Mouse (Mus musculus) liver, embryonic 16.5 days (tissue): ENCODE data around the gene Rpgrip1l. TPM values are rescaled to one million over a fixed set of nuclear protein-coding genes. Genes with fewer than 3 reads are reported as not detected.
A peak's percentile ranks its signal among the peaks of the same experiment; 100 is the strongest.

Experiments used
- ATAC-seq: fragments of 200-750 bp; cut with Nextera tagmentation; 2 replicates; pipeline ENCODE4 v1.8.0; 2017; ENCODE audit warnings: low read depth, mild to moderate bottlenecking, moderate number of reproducible peaks, moderate library complexity
- H3K27ac ChIP-seq: fragments of 300-500 bp; sonication (generic); 2 replicates; pipeline ENCODE4 v1.5.1; 2014; ENCODE audit warnings: mild to moderate bottlenecking, low read length
- H3K27me3 ChIP-seq: fragments of 300-500 bp; sonication (generic); 2 replicates; pipeline ENCODE4 v1.6.1; 2014; ENCODE audit warnings: low read depth, low read length, mixed read lengths; ENCODE audit not compliant: control insufficient read depth, insufficient read depth
- H3K36me3 ChIP-seq: fragments of 300-500 bp; sonication (generic); 2 replicates; pipeline ENCODE4 v1.6.1; 2014; ENCODE audit warnings: mild to moderate bottlenecking; ENCODE audit not compliant: control insufficient read depth, insufficient read depth
- H3K4me1 ChIP-seq: fragments of 300-500 bp; sonication (generic); 2 replicates; pipeline ENCODE4 v1.6.1; 2014; ENCODE audit warnings: low read depth, low read length, mixed read lengths; ENCODE audit not compliant: control insufficient read depth
- H3K4me2 ChIP-seq: fragments of 300-500 bp; sonication (generic); 2 replicates; pipeline ENCODE4 v1.6.1; 2014; ENCODE audit warnings: low read depth, low read length, mixed read lengths
- H3K4me3 ChIP-seq: fragments of 300-500 bp; sonication (generic); 2 replicates; pipeline ENCODE4 v1.5.1; 2014; ENCODE audit warnings: low read depth, mild to moderate bottlenecking, low read length
- H3K9ac ChIP-seq: fragments of 300-500 bp; sonication (generic); 2 replicates; pipeline ENCODE4 v1.6.1; 2014; ENCODE audit warnings: low read depth, low read length
- H3K9me3 ChIP-seq: fragments of 300-500 bp; sonication (generic); replicated peaks from 2 replicates; pipeline ENCODE4 v1.6.1; 2016; ENCODE audit warnings: low read length; ENCODE audit not compliant: control insufficient read depth
- WGBS: fragments of 180-500 bp; shearing (Covaris S2); extraction: QIAGEN DNeasy Blood & Tissue Kit; methylation state at CpG from one replicate; pipeline ENCODE4 v1.1.7; 2014; ENCODE audit not compliant: insufficient replicate concordance; 5-methylcytosine and 5-hydroxymethylcytosine counted together
- polyA plus RNA-seq: library from polyadenylated mRNA; unstranded; fragments of >200 nt; fragmentation: Nextera tagmentation; extraction: Ambion mirVana; gene quantifications from 2 replicates; pipeline ENCODE4 v1.2.1, GENCODE M21; 2015

Rpgrip1l gene
- polyA plus RNA-seq, 1 experiment from 2014 or later, result 2.0 TPM

DNA sequence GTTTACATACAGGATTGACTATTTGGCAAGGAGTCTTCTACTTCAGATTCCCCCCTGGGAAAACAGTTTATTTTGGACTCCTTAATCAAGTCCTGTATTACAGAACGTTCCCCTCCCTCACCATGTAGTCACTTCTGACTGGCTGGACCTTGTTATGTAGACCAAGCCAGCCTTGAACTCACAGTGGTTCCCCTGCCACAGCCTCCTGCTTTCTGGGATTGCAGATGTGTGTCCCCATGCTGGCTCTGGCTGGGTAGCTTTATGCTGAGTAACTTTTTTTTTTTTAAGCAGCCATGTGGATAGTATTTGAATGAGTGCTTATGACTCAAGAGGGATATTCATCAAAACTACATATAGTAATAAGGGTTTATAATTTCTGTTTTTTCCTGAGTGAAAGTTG, 27.7 kb upstream of the Rpgrip1l start:
- H3K36me3 ChIP-seq, result no peaks in the 10 kb centered on the region
- H3K4me1 ChIP-seq, result peaks cover 6% of the 10 kb centered on the region; the same call in 1 of the 2 replicates
- no peaks in the 10 kb centered on the region for H3K9me3 ChIP-seq
- H3K27ac ChIP-seq, result no peak overlapping the region
- ATAC-seq, result no peak
- WGBS, result 56% methylated on average over 1 of the region's 1 CpGs
- H3K4me2 ChIP-seq, result no peak overlapping the region
- H3K9ac ChIP-seq, result no peak overlapping the region
- no peaks in the 10 kb centered on the region for H3K27me3 ChIP-seq
- no peak overlapping the region for H3K4me3 ChIP-seq

DNA sequence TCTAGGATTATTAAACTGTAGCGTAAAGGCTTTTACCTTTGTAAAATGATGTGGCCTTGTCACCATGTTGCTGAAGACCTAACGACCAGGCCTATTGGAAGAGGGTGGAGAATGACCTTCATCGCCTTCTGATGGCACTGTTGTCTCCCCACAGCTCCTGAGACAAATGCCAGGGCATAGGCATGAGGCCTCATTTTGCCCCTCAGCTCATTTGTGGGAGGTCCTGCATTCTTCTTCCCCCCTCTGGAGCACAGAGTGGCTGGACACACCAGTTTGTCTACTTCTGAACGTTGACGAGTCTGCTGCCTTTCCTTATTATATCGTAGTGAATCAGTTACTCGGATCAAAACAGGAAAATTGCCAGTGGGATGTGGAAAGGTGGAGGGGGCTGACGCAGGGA, 26.6 kb upstream of the Rpgrip1l start:
- Histone ChIP-seq H3K9me3 (no peaks in the 10 kb centered on the region), H3K4me3 (no peak overlapping the region), H3K4me2 (no peak overlapping the region), H3K27ac (no peak overlapping the region), H3K36me3 (no peaks in the 10 kb centered on the region), H3K9ac (no peak overlapping the region), H3K27me3 (no peaks in the 10 kb centered on the region), H3K4me1 (peaks cover 6% of the 10 kb centered on the region; the same call in 1 of the 2 replicates)
- WGBS, result 76% methylated on average over 8 of the region's 8 CpGs
- no peak for ATAC-seq

DNA sequence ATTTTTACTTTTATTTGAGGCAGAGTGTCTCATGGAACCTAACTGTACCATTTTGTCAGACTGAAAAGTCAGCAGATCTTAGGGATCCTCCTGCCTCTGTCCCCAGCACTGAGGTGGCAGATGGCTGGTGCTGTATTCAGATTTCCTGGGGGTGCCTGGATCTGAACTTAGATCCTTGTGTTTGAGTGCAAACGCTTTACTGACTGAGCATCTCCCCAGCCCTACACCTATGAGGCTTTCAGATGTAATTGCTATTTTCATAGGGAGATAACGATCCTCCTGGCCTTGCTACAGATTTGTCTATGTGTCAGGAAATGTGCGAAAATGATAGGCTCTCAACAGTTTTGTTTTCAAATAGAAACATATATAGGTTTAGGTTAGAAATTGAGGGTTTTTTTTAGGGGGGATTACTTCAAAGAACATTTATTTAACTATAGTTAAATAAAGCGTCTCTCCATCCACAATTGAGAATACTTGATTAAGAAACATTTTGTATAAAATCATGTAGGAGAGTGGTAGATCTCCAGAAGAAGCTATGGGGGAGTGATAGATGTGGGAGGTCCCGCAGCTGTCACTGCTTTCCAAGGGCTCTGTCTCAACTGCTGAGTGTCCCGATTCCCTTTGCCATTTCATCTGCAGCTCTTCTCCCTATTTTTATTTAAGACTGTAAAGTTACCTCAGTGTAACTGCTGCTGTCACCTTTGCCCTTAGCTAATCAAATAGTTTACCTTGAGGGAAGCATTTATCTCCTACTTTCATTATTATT, 25.5 kb upstream of the Rpgrip1l start:
- ATAC-seq, result no peak
- Histone ChIP-seq H3K9ac (no peak overlapping the region), H3K36me3 (no peaks in the 10 kb centered on the region), H3K27ac (no peak overlapping the region), H3K4me3 (no peak overlapping the region), H3K4me1 (peaks cover 6% of the 10 kb centered on the region; the same call in 1 of the 2 replicates), H3K9me3 (no peaks in the 10 kb centered on the region), H3K4me2 (no peak overlapping the region), H3K27me3 (no peaks in the 10 kb centered on the region)
- WGBS, result 68% methylated on average over 6 of the region's 6 CpGs

- H3K9ac ChIP-seq, result no peak overlapping the region
Observed at GRCm38 (mm10) chr8:91329461-91329850, 16.4 kb upstream of the Rpgrip1l start.

DNA sequence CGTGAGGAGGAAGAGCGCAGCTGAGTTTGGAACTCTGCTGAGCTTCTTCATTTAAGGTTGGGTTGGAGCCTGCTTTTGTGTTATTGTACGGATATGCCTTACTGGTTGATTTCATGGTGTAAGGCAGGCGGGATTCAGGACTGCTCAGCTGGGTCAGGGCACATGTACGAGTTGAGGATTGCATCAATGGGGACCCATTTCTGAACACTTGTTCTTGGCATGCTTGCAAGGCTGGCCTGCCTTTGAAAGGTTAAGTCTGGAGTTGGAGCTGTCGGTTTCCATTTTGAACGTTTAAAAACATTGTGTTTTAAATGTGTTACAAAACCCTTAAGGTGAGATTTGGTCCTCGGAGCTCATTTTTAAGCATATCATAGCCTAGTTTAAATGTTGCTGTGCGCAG, 16.0 kb upstream of the Rpgrip1l start:
- no peak overlapping the region for H3K4me2 ChIP-seq
- no peak overlapping the region for H3K4me3 ChIP-seq
- no peaks in the 10 kb centered on the region for H3K27me3 ChIP-seq
- no peaks in the 10 kb centered on the region for H3K9me3 ChIP-seq
- no peak for ATAC-seq
- H3K4me1 ChIP-seq, result no peaks in the 10 kb centered on the region; the same call in 1 of the 2 replicates
- no peaks in the 10 kb centered on the region for H3K36me3 ChIP-seq
- no peak overlapping the region for H3K9ac ChIP-seq
- WGBS, result 65% methylated on average over 9 of the region's 9 CpGs
- peak overlapping the region; percentile 50 for H3K27ac ChIP-seq

More at GRCm38 (mm10) chr8:91329461-91329850, 16.4 kb upstream of the Rpgrip1l start:
- no peaks in the 10 kb centered on the region for H3K27me3 ChIP-seq
- no peak overlapping the region for H3K4me2 ChIP-seq
- H3K4me1 ChIP-seq, result no peaks in the 10 kb centered on the region; the same call in 1 of the 2 replicates
- no peak for ATAC-seq
- no peaks in the 10 kb centered on the region for H3K36me3 ChIP-seq
- H3K4me3 ChIP-seq, result no peak overlapping the region
- no peaks in the 10 kb centered on the region for H3K9me3 ChIP-seq
- 50% methylated on average over 6 of the region's 6 CpGs for WGBS
- peak overlapping the region; percentile 50 for H3K27ac ChIP-seq

- no peak overlapping the region for H3K27ac ChIP-seq
- H3K27me3 ChIP-seq, result no peaks in the 10 kb centered on the region
- 70% methylated on average over 11 of the region's 11 CpGs for WGBS
- no peaks in the 10 kb centered on the region; the same call in 1 of the 2 replicates for H3K4me1 ChIP-seq
- no peak overlapping the region for H3K4me2 ChIP-seq
- no peak for ATAC-seq
- H3K4me3 ChIP-seq, result no peak overlapping the region
- no peak overlapping the region for H3K9ac ChIP-seq
- H3K9me3 ChIP-seq, result no peaks in the 10 kb centered on the region
- no peaks in the 10 kb centered on the region for H3K36me3 ChIP-seq
Observed at GRCm38 (mm10) chr8:91327471-91328205, 14.6 kb upstream of the Rpgrip1l start.

GRCm38 (mm10) chr8:91326946-91327345, 13.9 kb upstream of the Rpgrip1l start:
- WGBS, result 81% methylated on average over 6 of the region's 6 CpGs
- ATAC-seq, result no peak
- Histone ChIP-seq H3K9ac (no peak overlapping the region), H3K9me3 (no peaks in the 10 kb centered on the region), H3K27me3 (no peaks in the 10 kb centered on the region), H3K4me1 (no peaks in the 10 kb centered on the region; the same call in 1 of the 2 replicates), H3K36me3 (no peaks in the 10 kb centered on the region), H3K4me3 (no peak overlapping the region), H3K4me2 (no peak overlapping the region), H3K27ac (no peak overlapping the region)

DNA sequence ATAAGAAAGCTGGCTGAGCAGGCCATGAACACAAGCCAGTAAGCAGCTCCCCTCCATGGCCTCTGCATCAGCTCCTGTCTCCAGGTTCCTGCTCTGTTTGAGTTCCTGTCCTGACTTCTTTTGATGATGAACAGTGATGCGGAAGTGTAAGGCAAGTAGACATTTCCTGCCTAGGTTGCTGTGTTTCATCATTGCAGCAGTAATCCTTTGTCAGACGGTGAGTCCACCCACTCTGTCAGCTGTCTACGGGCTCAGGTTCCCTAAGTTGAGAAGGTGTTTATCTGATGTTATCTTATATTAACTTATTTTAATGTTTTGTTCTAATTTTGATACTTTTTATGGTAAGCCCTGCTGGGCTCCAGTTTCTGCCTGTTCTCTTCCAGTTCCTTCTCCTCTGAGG, 13.0 kb upstream of the Rpgrip1l start:
- Histone ChIP-seq H3K9ac (no peak overlapping the region), H3K4me2 (no peak overlapping the region), H3K27ac (no peak overlapping the region), H3K9me3 (no peaks in the 10 kb centered on the region), H3K4me3 (no peak overlapping the region), H3K27me3 (no peaks in the 10 kb centered on the region), H3K36me3 (no peaks in the 10 kb centered on the region), H3K4me1 (no peaks in the 10 kb centered on the region; the same call in 1 of the 2 replicates)
- 44% methylated on average over 3 of the region's 3 CpGs for WGBS
- ATAC-seq, result no peak

DNA sequence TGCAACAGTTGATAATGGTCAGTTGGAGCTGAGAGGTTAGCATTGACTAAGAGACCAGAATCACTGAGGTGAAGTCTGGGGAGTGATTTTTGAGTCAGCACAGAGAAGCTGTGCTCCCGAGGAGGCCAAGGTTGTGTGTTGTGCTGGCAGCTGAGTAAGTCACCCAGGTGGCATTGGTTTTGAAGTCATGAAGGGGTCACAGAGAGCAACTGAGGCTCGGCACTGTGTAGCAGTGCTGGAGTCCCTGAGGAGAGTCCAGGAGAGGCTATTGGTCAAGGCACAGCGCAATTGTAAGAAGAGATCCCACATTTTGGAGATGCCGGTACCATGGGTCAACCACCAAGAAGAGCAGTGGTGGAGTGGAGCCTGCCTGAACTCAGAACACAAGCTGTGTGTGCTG, 11.9 kb upstream of the Rpgrip1l start:
- Histone ChIP-seq H3K27me3 (no peaks in the 10 kb centered on the region), H3K9ac (no peak overlapping the region), H3K9me3 (no peaks in the 10 kb centered on the region), H3K27ac (no peak overlapping the region), H3K4me2 (no peak overlapping the region), H3K4me3 (no peak overlapping the region), H3K36me3 (no peaks in the 10 kb centered on the region), H3K4me1 (no peaks in the 10 kb centered on the region)
- 79% methylated on average over 4 of the region's 4 CpGs for WGBS
- ATAC-seq, result no peak
